Mouse (Mus musculus): ENCODE data around the gene D17H6S53E. TPM values are rescaled to one million over a fixed set of nuclear protein-coding genes. Genes with fewer than 3 reads are reported as not detected.

Gene D17H6S53E
- total and polyA plus RNA-seq, 2 experiments from 2014 or later = 17.3 to 22.3 TPM

GRCm38 (mm10) chr17:35154616-35155015 lies 28.4 kb downstream of the D17H6S53E start:
- Histone ChIP-seq H3K4me3 (ENCODE audit: low read depth, low read length) (no peak overlapping the region), H3K4me1 (ENCODE audit: control insufficient read depth, insufficient read depth) (no peaks in the 10 kb centered on the region), H3K4me2 (ENCODE audit: low read depth, low read length) (no peak overlapping the region), H3K36me3 (replicated peaks; ENCODE audit: control insufficient read depth, insufficient read depth, low read length) (peaks cover 99% of the 10 kb centered on the region), H3K9ac (replicated peaks; ENCODE audit: low read depth, low read length) (no peak overlapping the region), H3K27ac (ENCODE audit: low read depth) (no peak overlapping the region), H3K9me3 (replicated peaks; ENCODE audit: control insufficient read depth, low read length) (no peaks in the 10 kb centered on the region), H3K27me3 (ENCODE audit: control insufficient read depth, insufficient read depth, low read length) (no peaks in the 10 kb centered on the region)
- no peak for ATAC-seq (ENCODE audit: insufficient read depth, low read depth)
- 76% methylated on average over 7 of the region's 7 CpGs for WGBS
- no peak for DNase-seq (ENCODE audit: low spot score)
- no peak for TF ChIP-seq EP300 (IDR thresholded peaks at IDR 0.05; ENCODE audit: low read depth)
- TF ChIP-seq CTCF (IDR thresholded peaks at IDR 0.05; ENCODE audit: low read depth) = no peak

- ATAC-seq (ENCODE audit: insufficient read depth, low read depth) (no peak), DNase-seq (ENCODE audit: low spot score) (no peak)
- H3K4me2 ChIP-seq (ENCODE audit: low read depth, low read length) = no peak overlapping the region
- H3K27me3 ChIP-seq (ENCODE audit: control insufficient read depth, insufficient read depth, low read length) = no peaks in the 10 kb centered on the region
- no peaks in the 10 kb centered on the region for H3K9me3 ChIP-seq (replicated peaks; ENCODE audit: control insufficient read depth, low read length)
- H3K36me3 ChIP-seq (replicated peaks; ENCODE audit: control insufficient read depth, insufficient read depth, low read length) = peaks cover 99% of the 10 kb centered on the region
- H3K4me3 ChIP-seq (ENCODE audit: low read depth, low read length) = no peak overlapping the region
- WGBS = 81% methylated on average over 12 of the region's 12 CpGs
- TF ChIP-seq EP300 (IDR thresholded peaks at IDR 0.05; ENCODE audit: low read depth) = no peak
- TF ChIP-seq CTCF (IDR thresholded peaks at IDR 0.05; ENCODE audit: low read depth) = no peak
- H3K4me1 ChIP-seq (ENCODE audit: control insufficient read depth, insufficient read depth) = no peaks in the 10 kb centered on the region
- no peak overlapping the region for H3K27ac ChIP-seq (ENCODE audit: low read depth)
- no peak overlapping the region for H3K9ac ChIP-seq (replicated peaks; ENCODE audit: low read depth, low read length)
Measured at GRCm38 (mm10) chr17:35155451-35155850, 29.3 kb downstream of the D17H6S53E start.

GRCm38 (mm10) chr17:35156461-35157200 lies 30.5 kb downstream of the D17H6S53E start:
- WGBS = 85% methylated on average over 33 of the region's 33 CpGs
- no peak overlapping the region for H3K27ac ChIP-seq (ENCODE audit: low read depth)
- no peaks in the 10 kb centered on the region for H3K9me3 ChIP-seq (replicated peaks; ENCODE audit: control insufficient read depth, low read length)
- H3K9ac ChIP-seq (replicated peaks; ENCODE audit: low read depth, low read length) = no peak overlapping the region
- TF ChIP-seq EP300 (IDR thresholded peaks at IDR 0.05; ENCODE audit: low read depth) = no peak
- H3K27me3 ChIP-seq (ENCODE audit: control insufficient read depth, insufficient read depth, low read length) = no peaks in the 10 kb centered on the region
- no peak for ATAC-seq (ENCODE audit: insufficient read depth, low read depth)
- no peaks in the 10 kb centered on the region for H3K4me1 ChIP-seq (ENCODE audit: control insufficient read depth, insufficient read depth)
- no peak overlapping the region for H3K4me2 ChIP-seq (ENCODE audit: low read depth, low read length)
- H3K4me3 ChIP-seq (ENCODE audit: low read depth, low read length) = no peak overlapping the region
- DNase-seq (ENCODE audit: low spot score) = no peak
- peaks cover 100% of the 10 kb centered on the region for H3K36me3 ChIP-seq (replicated peaks; ENCODE audit: control insufficient read depth, insufficient read depth, low read length)

- H3K9ac ChIP-seq (replicated peaks; ENCODE audit: low read depth, low read length) = no peak overlapping the region
- WGBS = 80% methylated on average over 8 of the region's 8 CpGs
Measured at GRCm38 (mm10) chr17:35157254-35157653, 31.1 kb downstream of the D17H6S53E start.

GRCm38 (mm10) chr17:35157661-35158175 lies 31.5 kb downstream of the D17H6S53E start:
- Histone ChIP-seq H3K9ac (replicated peaks; ENCODE audit: low read depth, low read length) (no peak overlapping the region), H3K36me3 (replicated peaks; ENCODE audit: control insufficient read depth, insufficient read depth, low read length) (peaks cover 94% of the 10 kb centered on the region), H3K27me3 (ENCODE audit: control insufficient read depth, insufficient read depth, low read length) (no peaks in the 10 kb centered on the region), H3K27ac (ENCODE audit: low read depth) (no peak overlapping the region), H3K4me1 (ENCODE audit: control insufficient read depth, insufficient read depth) (peaks cover 8% of the 10 kb centered on the region), H3K4me2 (ENCODE audit: low read depth, low read length) (no peak overlapping the region), H3K4me3 (ENCODE audit: low read depth, low read length) (no peak overlapping the region), H3K9me3 (replicated peaks; ENCODE audit: control insufficient read depth, low read length) (no peaks in the 10 kb centered on the region)
- TF ChIP-seq EP300 (IDR thresholded peaks at IDR 0.05; ENCODE audit: low read depth) (no peak), CTCF (IDR thresholded peaks at IDR 0.05; ENCODE audit: low read depth) (no peak)
- ATAC-seq (ENCODE audit: insufficient read depth, low read depth) = no peak
- DNase-seq (ENCODE audit: low spot score) = no peak
- WGBS = 89% methylated on average over 8 of the region's 8 CpGs

More at GRCm38 (mm10) chr17:35157254-35157653, 31.1 kb downstream of the D17H6S53E start:
- ATAC-seq (ENCODE audit: insufficient read depth, low read depth) (no peak), DNase-seq (ENCODE audit: low spot score) (no peak)
- no peaks in the 10 kb centered on the region for H3K9me3 ChIP-seq (replicated peaks; ENCODE audit: control insufficient read depth, low read length)
- H3K27ac ChIP-seq (ENCODE audit: low read depth) = no peak overlapping the region
- TF ChIP-seq EP300 (IDR thresholded peaks at IDR 0.05; ENCODE audit: low read depth) (no peak), CTCF (IDR thresholded peaks at IDR 0.05; ENCODE audit: low read depth) (no peak)
- H3K36me3 ChIP-seq (replicated peaks; ENCODE audit: control insufficient read depth, insufficient read depth, low read length) = peaks cover 99% of the 10 kb centered on the region
- H3K4me1 ChIP-seq (ENCODE audit: control insufficient read depth, insufficient read depth) = peaks cover 3% of the 10 kb centered on the region
- H3K4me2 ChIP-seq (ENCODE audit: low read depth, low read length) = no peak overlapping the region
- H3K4me3 ChIP-seq (ENCODE audit: low read depth, low read length) = no peak overlapping the region
- H3K27me3 ChIP-seq (ENCODE audit: control insufficient read depth, insufficient read depth, low read length) = no peaks in the 10 kb centered on the region

Measured in heart, postnatal 0 days (tissue).